Mouse (Mus musculus): ENCODE results near the gene Baiap2l1.
"Not testable (repeated sequence)": the region's sequence is repeated elsewhere in the genome, so short reads cannot be mapped to it uniquely, and the experiment has no call there.

Baiap2l1 gene

GRCm38 (mm10) chr5:144357881-144358591, at the start of gene Baiap2l1:
Gene Baiap2l1 (minus strand): TSS chr5:144358112.
- peak; percentile 100 for DNase-seq

DNA sequence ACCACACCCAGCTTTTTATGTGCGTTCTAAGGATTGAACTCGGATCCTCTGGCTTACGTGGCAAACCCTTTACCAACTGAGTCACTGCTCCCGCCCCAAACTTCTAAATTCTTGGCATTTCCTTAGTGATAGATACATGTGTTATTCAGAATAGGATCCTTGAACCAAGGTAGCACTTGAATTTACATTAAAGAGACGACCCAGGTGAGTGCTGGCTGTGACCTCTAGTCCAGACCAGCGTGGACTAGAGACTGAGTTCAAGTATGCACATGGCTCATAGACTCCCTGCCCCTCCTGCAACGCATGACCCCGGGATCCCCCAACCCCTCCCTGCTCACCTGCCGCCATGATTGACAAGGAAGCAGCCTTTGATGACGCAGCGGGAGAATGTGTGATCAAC, 48.3 kb upstream of the Baiap2l1 start:
- no peak for DNase-seq

- no peak for DNase-seq
These were observed 42.9 kb upstream of the Baiap2l1 start for GRCm38 (mm10) chr5:144400821-144401220.

DNA sequence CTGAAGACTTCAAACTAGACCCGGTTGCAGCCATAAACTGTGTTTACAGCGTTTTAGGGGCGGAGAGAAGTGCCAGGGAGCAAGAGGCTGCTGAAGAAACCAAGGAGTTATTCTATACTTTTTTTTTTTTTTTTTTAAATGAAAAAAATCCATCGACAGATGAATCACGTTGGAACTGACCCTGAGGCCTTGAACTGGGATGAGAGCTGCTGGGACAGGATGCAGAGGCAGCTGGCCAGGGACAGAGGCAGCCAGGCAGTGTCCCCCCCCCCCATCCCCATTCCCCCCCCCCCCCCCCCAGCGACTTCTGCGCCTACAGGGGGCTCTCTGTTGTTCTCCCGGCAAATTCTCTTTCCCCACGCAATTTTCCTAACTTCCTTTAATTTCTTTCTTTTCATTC, 39.7 kb upstream of the Baiap2l1 start:
- no peak for DNase-seq

- DNase-seq = no peak
These were observed 36.2 kb upstream of the Baiap2l1 start for GRCm38 (mm10) chr5:144394142-144394541.

GRCm38 (mm10) chr5:144387851-144388250, 29.9 kb upstream of the Baiap2l1 start:
- peak; percentile 22 for DNase-seq

- DNase-seq = no peak
These were observed 26.0 kb upstream of the Baiap2l1 start for GRCm38 (mm10) chr5:144383936-144384335.

GRCm38 (mm10) chr5:144381782-144382181, 23.9 kb upstream of the Baiap2l1 start:
- DNase-seq = no peak

DNA sequence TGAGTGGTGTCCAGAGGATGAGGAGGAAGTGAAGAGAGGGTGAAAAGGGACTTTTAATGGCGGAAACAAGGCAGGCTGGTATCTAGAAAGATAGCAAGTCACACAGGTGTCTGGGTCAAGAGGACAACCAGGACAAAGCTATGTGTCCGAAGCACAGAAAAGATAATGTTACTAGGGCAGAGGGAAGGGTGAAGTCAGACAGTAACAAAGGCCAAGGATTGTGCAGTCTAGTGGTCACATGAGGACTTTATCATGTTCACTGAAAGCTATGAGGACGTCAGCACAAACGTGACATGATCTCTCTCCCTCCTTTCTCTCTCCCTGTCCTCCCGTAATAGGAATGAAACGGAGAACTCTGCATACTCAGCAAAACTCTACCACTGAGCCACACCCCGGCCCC, 22.8 kb upstream of the Baiap2l1 start:
- DNase-seq = no peak

DNA sequence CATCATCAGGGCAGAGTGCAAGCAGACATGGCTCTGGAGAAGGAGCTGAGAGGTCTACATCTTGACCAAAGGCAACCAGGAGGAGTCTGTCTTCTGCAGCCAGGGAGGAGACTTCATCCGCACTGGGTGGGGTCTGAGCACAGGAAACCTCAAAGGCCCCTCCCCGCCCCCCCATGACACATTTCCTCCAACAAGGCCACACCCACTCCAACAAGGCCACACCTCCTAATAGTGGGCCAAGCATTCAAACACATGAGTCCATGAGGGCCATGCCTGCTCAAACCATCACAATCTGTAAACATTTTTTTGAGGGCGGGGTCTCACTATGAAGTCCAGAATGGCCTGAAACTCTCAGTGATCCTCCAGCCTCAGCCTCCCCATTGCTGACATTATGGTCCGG, 21.5 kb upstream of the Baiap2l1 start:
- DNase-seq = no peak

DNA sequence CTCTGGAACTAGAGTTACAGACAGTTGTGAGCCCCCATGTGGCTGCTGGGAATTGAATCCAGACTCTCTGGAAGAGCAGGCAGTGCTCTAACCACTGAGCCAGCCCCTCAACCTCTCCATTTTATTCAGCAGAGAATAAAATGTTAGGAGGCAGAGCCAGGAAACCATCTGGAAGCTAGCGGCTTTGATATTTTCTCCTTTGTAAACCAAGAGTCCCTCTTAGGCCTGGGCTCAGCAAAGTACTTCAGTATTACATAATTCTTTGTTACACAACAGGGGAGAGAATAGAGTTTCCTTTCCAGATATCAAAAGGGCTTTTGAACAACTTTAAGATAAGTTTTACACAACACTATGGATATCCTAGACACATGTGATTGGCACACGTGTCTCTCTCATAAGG, 15.0 kb upstream of the Baiap2l1 start:
- DNase-seq = no peak

- DNase-seq = peak; percentile 28
These were observed 14.3 kb upstream of the Baiap2l1 start for GRCm38 (mm10) chr5:144372177-144372576.

- no peak for DNase-seq
These were observed 13.1 kb upstream of the Baiap2l1 start for GRCm38 (mm10) chr5:144370986-144371385.

DNA sequence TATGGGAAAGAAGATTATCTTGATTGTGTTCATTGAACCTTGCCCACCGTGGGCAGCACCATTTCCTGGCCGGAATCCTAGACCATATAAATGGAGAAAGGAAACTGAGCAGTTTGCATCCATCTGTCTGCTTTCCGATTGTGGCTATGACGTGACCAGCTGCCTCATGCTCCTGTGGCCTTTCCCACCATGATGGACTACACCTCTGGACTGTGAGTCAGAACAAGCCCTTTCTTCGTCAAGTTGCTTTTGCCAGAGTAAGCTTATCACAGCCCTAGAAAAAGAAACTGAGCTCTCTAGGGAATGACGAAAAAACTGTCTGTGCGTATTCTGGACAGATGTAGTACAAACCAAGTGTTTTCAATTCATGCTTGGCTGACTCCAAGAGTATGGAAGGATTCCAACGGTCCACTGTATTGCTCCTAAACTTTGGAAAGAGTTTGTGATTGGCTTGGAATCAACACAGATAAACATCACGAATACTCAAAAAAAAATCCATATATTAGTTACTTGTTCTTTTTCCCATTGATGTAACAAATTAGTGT, 10.8 kb upstream of the Baiap2l1 start:
- no peak for DNase-seq

DNA sequence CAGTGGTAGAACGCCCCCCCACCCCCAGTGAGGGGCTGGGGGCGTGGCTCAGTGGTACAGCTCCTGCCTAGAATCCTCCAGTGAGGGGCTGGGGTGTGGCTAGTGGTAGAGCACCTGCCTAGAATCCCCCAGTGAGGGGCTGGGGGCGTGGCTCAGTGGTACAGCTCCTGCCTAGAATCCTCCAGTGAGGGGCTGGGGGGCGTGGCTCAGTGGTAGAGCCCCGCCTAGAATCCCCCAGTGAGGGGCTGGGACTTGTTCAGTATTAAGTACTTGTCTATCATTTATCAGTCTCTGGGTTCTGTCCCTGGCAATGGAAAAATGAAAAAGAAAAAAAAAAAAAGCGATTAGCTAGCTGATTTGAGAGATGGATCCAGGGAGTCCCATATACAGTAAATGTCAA, 8.6 kb upstream of the Baiap2l1 start:
- not testable (repeated sequence) for DNase-seq

GRCm38 (mm10) chr5:144364680-144365357, 6.9 kb upstream of the Baiap2l1 start:
- DNase-seq = no peak

GRCm38 (mm10) chr5:144360346-144360745, 2.4 kb upstream of the Baiap2l1 start:
- DNase-seq = peak; percentile 90

DNA sequence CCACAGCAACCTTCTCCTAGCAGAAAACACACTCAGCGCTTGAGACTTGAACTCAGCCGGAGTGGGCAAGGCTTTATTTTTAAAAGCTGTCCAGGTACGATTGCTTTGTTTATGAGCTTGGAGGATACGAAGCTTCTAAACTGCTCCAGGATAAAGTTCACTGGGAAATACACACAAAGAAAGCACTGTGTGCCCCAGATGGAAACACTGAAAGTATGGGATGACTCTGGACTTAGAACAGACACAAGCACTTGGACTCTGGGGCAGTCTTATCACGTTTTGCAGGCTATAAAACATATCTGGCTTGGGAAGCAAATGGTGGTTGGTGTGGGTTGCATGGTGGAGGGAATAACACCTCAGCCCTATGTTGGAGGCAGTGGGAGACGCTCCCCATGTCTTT, 2.0 kb upstream of the Baiap2l1 start:
- DNase-seq = peak; percentile 41

DNA sequence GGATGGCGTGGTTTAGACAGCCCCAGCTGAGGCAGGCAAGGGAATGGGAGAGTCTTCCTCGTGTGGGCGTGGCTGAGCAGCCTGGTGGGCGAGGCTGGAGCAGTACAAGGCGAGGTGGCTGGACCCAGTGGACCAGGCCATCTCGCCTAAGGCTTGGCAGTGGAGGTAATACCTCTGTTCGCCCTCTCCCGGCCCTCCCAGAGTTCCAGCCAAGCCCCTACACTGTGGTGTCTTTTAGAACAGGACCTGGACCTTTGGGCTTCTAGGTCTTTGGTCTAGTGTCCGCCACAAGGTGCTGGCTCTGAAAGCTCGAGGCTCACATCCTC, 643 bp upstream of the Baiap2l1 start:
- no peak for DNase-seq

DNA sequence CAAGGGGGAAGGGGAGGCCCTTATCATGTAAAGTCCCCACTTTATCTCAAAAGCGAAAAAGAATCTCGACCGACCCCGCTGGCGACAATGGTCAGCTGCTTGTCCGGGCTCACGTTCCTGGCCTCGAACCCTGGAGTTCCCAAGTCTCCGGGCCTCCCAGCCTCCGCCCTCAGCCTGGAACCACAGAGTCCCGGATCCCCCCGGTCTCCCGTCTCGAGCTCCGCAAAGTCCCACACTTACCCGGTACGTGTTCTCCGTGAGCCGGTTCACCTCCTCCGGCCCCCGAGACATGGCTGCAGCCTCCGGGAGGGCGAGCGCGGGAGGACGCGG, 396 bp downstream of the Baiap2l1 start:
- DNase-seq = no peak

GRCm38 (mm10) chr5:144356776-144357455, 996 bp downstream of the Baiap2l1 start:
- DNase-seq = no peak

DNA sequence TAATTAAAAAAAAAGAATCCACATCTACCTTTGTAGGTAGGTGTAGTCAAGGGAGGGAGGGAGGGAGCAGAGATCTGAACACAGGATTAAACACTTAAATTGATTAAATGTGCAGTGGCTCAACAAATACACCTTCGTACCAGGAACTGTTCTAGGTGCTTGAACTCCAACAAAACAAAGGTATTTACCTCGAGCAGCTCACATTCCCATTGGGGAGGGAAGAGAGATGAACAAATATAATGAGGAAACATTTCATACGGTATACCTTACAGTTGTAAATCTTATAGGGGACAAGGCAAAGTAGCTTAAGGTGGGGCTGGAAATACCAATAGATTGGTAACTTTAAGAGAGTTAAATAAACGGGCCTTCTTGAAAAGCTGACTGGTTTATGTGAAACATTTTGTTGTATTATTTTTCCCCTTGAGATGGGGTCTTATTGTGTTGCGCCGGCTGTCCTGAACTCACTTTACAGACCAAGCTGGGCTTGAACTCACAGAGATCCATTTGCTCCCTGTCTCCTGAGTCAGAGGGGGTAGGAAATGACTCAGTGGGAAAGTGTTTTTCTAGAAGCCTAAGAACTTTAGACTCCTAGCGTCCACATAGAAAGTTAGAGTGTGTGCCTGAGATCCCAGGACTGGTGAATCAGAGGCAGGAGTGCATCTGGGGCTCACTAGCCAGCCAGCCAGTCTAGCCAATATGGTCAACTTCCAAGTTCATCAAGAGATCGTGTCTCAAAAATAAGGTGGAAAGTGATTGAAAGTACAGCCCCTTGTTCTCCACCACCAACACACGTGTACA, 5.5 kb downstream of the Baiap2l1 start:
- DNase-seq = no peak

DNA sequence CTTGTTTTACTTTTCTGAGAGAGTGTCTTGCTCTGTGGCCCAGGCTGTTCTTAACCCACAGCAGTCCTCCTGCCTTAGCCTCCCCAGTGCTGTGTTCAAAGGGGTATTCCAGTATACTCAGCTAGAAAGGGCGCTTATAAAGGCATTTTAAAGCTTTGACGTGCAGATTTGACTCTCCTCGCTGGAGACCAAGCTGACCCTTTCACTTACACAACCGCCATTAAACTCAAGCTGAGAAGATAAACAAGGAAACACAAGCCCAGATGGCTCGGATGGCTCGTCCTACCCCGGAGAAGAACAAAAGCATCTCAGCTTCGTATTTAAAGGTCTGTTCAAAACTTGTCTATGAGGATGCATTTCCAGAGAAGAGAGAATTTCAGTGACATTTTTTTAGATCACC, 6.7 kb downstream of the Baiap2l1 start:
- no peak for DNase-seq
